8 mouse cellular contexts compared by ENCODE assay signal in the genomic region with DNA sequence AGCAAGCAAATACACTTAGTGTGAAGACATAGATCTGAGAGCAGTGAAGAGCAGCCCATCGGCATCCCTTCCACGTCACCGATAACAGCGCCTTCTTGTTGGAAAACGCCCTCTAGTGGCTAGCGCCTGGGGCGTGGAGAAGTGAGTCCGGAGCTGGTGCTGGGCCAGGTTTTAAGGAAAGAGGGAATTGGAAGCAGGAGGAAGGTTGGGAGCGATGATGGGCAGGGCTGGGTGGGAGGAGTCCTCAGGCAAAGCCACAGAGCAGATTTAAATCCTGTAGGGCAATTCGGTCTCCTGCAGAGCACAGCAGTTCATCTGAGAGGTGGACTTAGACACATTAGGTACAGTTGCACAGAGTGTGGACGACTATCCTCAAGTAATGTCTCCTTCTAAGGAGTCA. TPM values are rescaled to one million over a fixed set of nuclear protein-coding genes. Genes with fewer than 3 reads are reported as not detected.
DNase-seq lines count a peak whose midpoint lies in the region; ATAC-seq lines count a peak whose summit lies in the region.

A gene (plus strand): TSS at position 251 of the 400 bp plus-strand sequence.

- no peak within 1 kb of the TSS for H3K4me3 ChIP-seq in liver, embryonic 12.5 days
- no peak within 1 kb of the TSS for H3K4me3 ChIP-seq in midbrain, embryonic 14.5 days (replicated peaks; ENCODE audit: low read depth, low read length)
- no peak within 1 kb of the TSS for H3K4me3 ChIP-seq in stomach, embryonic 14.5 days (ENCODE audit: low read depth, low read length)

- ATAC-seq in liver, embryonic 12.5 days, result no peak
- ATAC-seq in midbrain, embryonic 14.5 days (ENCODE audit: low FRiP score, low TSS enrichment), result no peak
- ATAC-seq in stomach, embryonic 14.5 days (ENCODE audit: insufficient number of reproducible peaks, insufficient read depth, low FRiP score, low read depth), result no peak

- no peak within 1 kb of the TSS for H3K9ac ChIP-seq in liver, embryonic 12.5 days
- no peak within 1 kb of the TSS for H3K9ac ChIP-seq in midbrain, embryonic 14.5 days (replicated peaks; ENCODE audit: low read length)
- no peak within 1 kb of the TSS for H3K9ac ChIP-seq in stomach, embryonic 14.5 days (replicated peaks; ENCODE audit: low read depth, low read length)

- H3K9me3 ChIP-seq in liver, embryonic 12.5 days (replicated peaks), result no peaks in the 10 kb centered on the region
- H3K9me3 ChIP-seq in midbrain, embryonic 14.5 days (ENCODE audit: control insufficient read depth, low read length), result no peaks in the 10 kb centered on the region
- no peaks in the 10 kb centered on the region for H3K9me3 ChIP-seq in stomach, embryonic 14.5 days (ENCODE audit: control insufficient read depth, low read depth, low read length)

- H3K27me3 ChIP-seq in liver, embryonic 12.5 days (replicated peaks), result no peaks in the 10 kb centered on the region
- H3K27me3 ChIP-seq in midbrain, embryonic 14.5 days (ENCODE audit: control insufficient read depth, insufficient read depth, low read length), result no peaks in the 10 kb centered on the region
- H3K27me3 ChIP-seq in stomach, embryonic 14.5 days (ENCODE audit: control insufficient read depth, insufficient read depth, low read length), result no peaks in the 10 kb centered on the region

- H3K36me3 ChIP-seq in liver, embryonic 12.5 days, result no peaks in the 10 kb centered on the region
- no peaks in the 10 kb centered on the region for H3K36me3 ChIP-seq in midbrain, embryonic 14.5 days (ENCODE audit: control insufficient read depth, insufficient read depth, low read length)
- H3K36me3 ChIP-seq in stomach, embryonic 14.5 days (ENCODE audit: control insufficient read depth, insufficient read depth, low read length), result no peaks in the 10 kb centered on the region

- 12% methylated on average over 11 of the region's 11 CpGs for WGBS in liver, embryonic 12.5 days (ENCODE audit: insufficient replicate concordance)
- 13% methylated on average over 11 of the region's 11 CpGs for WGBS in midbrain, embryonic 14.5 days
- WGBS in stomach, embryonic 14.5 days, result 20% methylated on average over 11 of the region's 11 CpGs

- peak; percentile 61 for DNase-seq in liver
- peak; percentile 70 for DNase-seq in embryo, embryonic 9.5 days (ENCODE audit: extremely low spot score)
- DNase-seq in heart, adult 11 months, result peak; percentile 96
- peak; percentile 66 for DNase-seq in kidney, adult 18-20 months
- peak; percentile 85 for DNase-seq in left cerebral cortex, postnatal 4 days
- peak; percentile 88 for DNase-seq in midbrain, embryonic 14.5 days

- no peak within 1 kb of the TSS for H3K27ac ChIP-seq in liver, embryonic 12.5 days
- H3K27ac ChIP-seq in midbrain, embryonic 14.5 days (replicated peaks; ENCODE audit: low read depth, low read length), result no peak within 1 kb of the TSS
- no peak within 1 kb of the TSS for H3K27ac ChIP-seq in stomach, embryonic 14.5 days (ENCODE audit: low read length)

- no peak within 1 kb of the TSS for H3K4me2 ChIP-seq in liver, embryonic 12.5 days
- H3K4me2 ChIP-seq in midbrain, embryonic 14.5 days (ENCODE audit: low read length), result peak within 1 kb of the TSS; percentile 31
- H3K4me2 ChIP-seq in stomach, embryonic 14.5 days (replicated peaks; ENCODE audit: low read depth, low read length), result peak within 1 kb of the TSS; percentile 15; the same call in 1 of the 2 replicates

- intact Hi-C loops in left cerebral cortex, postnatal 4 days (cut with DNase I), result no loop called here

- H3K4me1 ChIP-seq in liver, embryonic 12.5 days, result no peaks in the 10 kb centered on the region
- H3K4me1 ChIP-seq in midbrain, embryonic 14.5 days (ENCODE audit: control insufficient read depth, insufficient read depth, low read length), result no peaks in the 10 kb centered on the region
- H3K4me1 ChIP-seq in stomach, embryonic 14.5 days (ENCODE audit: control insufficient read depth, insufficient read depth, low read length), result no peaks in the 10 kb centered on the region

RNA-seq across cellular contexts. Expression of the gene that starts here (rescaled TPM):
- 0.02 TPM in 1 of 2 replicates, not detected in the other for polyA plus RNA-seq in liver, embryonic 12.5 days (2016; fragmentation: Nextera tagmentation; extraction: Ambion mirVana)
- total RNA-seq in left cerebral cortex, postnatal 4 days (2021), result 1 to 10 TPM; 1.1 to 1.3 TPM
- 0.12 and 0.38 TPM in 2 replicates for polyA plus RNA-seq in midbrain, embryonic 14.5 days (2014; fragmentation: Nextera tagmentation; extraction: Ambion mirVana)
- polyA plus RNA-seq in stomach, embryonic 14.5 days (2014; fragmentation: Nextera tagmentation; extraction: Ambion mirVana), result 0.74 and 1.4 TPM in 2 replicates

Comparison
In these comparisons a context has a peak if more than half of its experiments do, and no peak if none do; other contexts are left out.
1. Peak in DNase-seq and H3K4me2 ChIP-seq in midbrain, embryonic 14.5 days; RNA of the gene not detected or under 1 TPM.